Mouse (Mus musculus): Measurements from ENCODE around the gene Ube2h. TPM values are rescaled to one million over a fixed set of nuclear protein-coding genes. Genes with fewer than 3 reads are reported as not detected.

Gene Ube2h
- total RNA-seq, 2 experiments from 2014 or later, result 106 to 117 TPM

GRCm38 (mm10) chr6:30299683-30300082, 4.7 kb downstream of the Ube2h start:
- no peak for DNase-seq

GRCm38 (mm10) chr6:30299116-30299515, 5.2 kb downstream of the Ube2h start:
- no peak for DNase-seq

GRCm38 (mm10) chr6:30292579-30292978, 11.8 kb downstream of the Ube2h start:
- no peak for DNase-seq

GRCm38 (mm10) chr6:30287958-30288357, 16.4 kb downstream of the Ube2h start:
- DNase-seq, result peak; percentile 58

GRCm38 (mm10) chr6:30286642-30287041, 17.7 kb downstream of the Ube2h start:
- no peak for DNase-seq

- no peak for DNase-seq
Measured at GRCm38 (mm10) chr6:30284177-30284576, 20.2 kb downstream of the Ube2h start.

- DNase-seq, result no peak
Measured at GRCm38 (mm10) chr6:30282361-30282760, 22.0 kb downstream of the Ube2h start.

- no peak for DNase-seq
Measured at GRCm38 (mm10) chr6:30278374-30278773, 26.0 kb downstream of the Ube2h start.

- DNase-seq, result no peak
Measured at GRCm38 (mm10) chr6:30276882-30277281, 27.5 kb downstream of the Ube2h start.

- DNase-seq, result peak; percentile 74
Measured at GRCm38 (mm10) chr6:30276375-30276774, 28.0 kb downstream of the Ube2h start.

GRCm38 (mm10) chr6:30275159-30275847, 29.0 kb downstream of the Ube2h start:
- DNase-seq, result no peak

GRCm38 (mm10) chr6:30272911-30273310, 31.4 kb downstream of the Ube2h start:
- no peak for DNase-seq

- DNase-seq, result no peak
Measured at GRCm38 (mm10) chr6:30272338-30272905, 31.9 kb downstream of the Ube2h start.

GRCm38 (mm10) chr6:30269846-30270245, 34.5 kb downstream of the Ube2h start:
- DNase-seq, result no peak

- DNase-seq, result no peak
Measured at GRCm38 (mm10) chr6:30267486-30267885, 36.9 kb downstream of the Ube2h start.

GRCm38 (mm10) chr6:30265402-30265801, 38.9 kb downstream of the Ube2h start:
- DNase-seq, result peak; percentile 47

GRCm38 (mm10) chr6:30263053-30263452, 41.3 kb downstream of the Ube2h start:
- peak; percentile 63 for DNase-seq

GRCm38 (mm10) chr6:30259271-30259670, 45.1 kb downstream of the Ube2h start:
- no peak for DNase-seq

GRCm38 (mm10) chr6:30257962-30258361, 46.4 kb downstream of the Ube2h start:
- no peak for DNase-seq

- DNase-seq, result no peak
Measured at GRCm38 (mm10) chr6:30255846-30256245, 48.5 kb downstream of the Ube2h start.

GRCm38 (mm10) chr6:30252271-30253010, 51.9 kb downstream of the Ube2h start:
- DNase-seq, result no peak

- DNase-seq, result no peak
Measured at GRCm38 (mm10) chr6:30248708-30249107, 55.6 kb downstream of the Ube2h start.

GRCm38 (mm10) chr6:30245940-30246339, 58.4 kb downstream of the Ube2h start:
- DNase-seq, result no peak
